Mouse (Mus musculus): ENCODE measurements around the gene Supt6.

Gene Supt6

DNA sequence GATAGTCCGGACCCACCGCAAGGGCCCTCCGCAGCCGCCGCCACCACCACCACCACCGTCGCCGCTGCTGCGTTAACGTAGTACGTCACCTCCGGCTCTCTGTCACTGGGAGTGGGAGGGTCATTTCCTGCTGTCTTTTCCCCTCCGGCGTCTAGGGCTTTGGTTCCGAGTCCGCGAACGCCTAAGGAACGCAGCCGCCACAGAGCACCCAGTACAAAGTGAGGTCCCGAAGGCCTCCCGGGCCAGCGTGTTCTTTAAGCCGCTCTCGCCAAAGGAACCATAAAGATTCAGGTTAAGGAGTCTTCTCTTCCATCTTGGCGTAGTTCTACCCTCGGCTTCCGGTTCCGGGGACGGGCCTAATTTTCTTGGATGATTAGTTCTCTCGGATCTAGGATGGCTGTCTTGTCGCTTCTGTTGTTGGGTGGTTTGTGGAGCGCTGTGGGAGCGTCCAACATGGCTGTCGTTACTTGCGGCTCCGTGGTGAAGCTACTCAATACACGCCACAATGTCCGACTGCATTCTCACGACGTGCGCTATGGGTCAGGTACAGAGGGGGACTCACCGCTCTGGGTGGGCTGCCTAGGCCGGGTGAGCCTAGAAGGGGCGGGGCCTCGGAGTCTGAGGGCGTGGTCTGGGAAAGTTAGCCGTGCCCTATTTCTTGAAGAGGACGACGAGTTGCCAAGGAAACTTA lies at the start of gene Supt6, which contains the start of gene Sdf2:
Gene Supt6 (minus strand): TSS at position 361 of the 691 bp plus-strand sequence.
Gene Sdf2 (plus strand): TSS at position 120 of the 691 bp plus-strand sequence.
- DNase-seq: peak; percentile 90

DNA sequence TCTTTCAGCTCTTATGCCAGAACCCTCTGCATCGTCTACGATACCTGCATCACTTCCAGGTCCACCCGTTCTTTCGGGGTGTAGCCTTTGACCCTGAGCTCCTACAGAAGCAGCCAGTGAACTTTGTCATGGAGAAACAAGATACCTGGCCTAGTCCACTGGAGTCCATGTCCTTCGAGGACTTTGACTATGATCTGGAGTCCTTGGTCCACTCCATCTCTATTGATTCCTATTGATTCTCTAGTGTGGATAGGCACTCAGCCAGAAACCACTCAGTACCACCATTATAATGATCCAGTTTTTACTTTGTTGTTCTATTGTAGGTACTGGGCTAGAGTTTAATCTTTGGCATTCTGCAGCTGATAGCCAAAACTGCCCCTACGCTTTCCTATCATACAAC lies 48.8 kb upstream of the Supt6 start:
- no peak for DNase-seq

DNA sequence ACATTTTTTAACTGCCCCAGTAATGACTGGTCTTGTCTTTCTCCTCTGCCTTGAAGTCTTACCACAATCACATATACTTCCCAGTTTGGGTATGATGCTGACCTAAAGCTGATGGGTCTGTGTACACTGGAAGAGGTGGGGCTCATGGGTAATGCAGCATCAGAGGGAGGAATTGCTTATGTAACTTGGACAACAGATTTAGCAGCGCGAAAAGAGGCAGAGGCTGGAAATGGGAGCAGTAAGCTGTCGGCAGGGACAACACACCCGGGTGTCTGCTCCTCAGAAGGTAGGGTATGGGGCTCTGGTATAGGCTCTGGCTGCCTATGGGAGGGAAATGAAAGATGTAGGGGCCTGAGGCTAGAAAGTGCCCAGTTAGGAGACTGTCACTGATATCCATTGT lies 44.9 kb upstream of the Supt6 start, which contains the start of gene BC030499:
Gene BC030499 (plus strand): TSS at position 188 of the 400 bp plus-strand sequence.
- no peak for DNase-seq

DNA sequence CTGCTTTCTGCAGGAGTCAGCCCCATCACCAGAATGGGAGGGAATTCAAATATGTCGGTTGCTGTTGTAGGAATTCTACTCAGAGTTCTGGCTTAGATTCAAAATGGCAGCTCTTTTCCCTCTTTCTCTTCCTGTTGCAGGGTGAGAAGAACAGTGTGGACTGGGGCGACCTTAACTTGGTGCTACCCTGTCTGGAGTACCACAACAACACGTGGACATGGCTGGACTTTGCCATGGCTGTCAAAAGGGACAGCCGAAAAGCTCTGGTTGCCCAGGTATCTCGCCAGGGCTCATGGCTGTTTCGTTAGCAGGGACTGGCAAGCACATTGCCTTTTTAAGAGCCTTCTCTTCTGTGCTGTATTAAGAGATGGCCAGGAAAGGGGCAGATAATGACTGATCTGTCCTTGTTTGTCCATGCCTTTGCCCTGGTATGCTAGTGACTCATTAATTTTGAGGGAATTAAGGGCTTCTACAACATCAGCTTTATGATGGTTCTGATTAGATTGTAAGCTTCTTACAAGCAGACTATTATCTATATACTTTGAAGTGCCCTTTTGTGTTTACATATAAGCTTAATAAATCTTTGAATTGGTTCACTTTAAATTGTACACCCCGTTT lies 43.5 kb upstream of the Supt6 start:
- no peak for DNase-seq

DNA sequence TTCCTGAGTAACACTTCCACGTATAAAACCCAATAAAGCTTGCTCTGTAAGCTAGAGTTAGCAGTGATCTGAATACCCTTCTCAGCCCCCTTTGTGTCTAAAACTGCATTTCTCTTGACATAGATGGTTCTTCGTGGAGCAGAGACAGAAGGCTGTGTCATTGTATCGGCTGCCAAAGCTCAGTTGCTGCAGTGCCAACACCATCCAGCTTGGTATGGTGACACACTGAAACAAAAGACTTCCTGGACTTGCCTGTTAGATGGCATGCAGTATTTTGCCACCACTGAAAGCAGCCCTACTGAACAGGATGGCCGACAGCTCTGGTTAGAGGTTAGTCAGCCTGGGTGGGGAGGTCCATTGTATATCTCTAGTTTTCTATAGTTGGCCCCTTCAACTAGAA lies 33.8 kb upstream of the Supt6 start:
- no peak for DNase-seq

DNA sequence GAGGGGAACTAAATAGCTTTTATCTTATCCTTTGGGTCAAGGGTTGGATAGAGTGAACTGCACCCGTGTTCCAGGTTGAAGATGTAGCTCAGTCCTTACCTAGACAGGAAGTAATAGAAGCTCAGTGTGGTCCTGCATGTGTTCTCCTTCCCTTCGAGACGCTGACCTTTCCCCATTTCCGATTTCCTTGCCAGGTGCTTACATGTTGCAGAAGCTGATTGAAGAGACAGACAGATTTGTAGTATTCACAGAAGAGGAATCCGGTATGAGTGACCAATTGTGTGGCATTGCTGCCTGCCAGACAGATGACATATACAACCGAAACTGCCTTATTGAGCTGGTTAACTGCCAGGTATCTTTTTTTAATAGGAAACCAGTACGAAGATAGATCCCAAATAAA lies 33.1 kb upstream of the Supt6 start:
- DNase-seq: no peak

DNA sequence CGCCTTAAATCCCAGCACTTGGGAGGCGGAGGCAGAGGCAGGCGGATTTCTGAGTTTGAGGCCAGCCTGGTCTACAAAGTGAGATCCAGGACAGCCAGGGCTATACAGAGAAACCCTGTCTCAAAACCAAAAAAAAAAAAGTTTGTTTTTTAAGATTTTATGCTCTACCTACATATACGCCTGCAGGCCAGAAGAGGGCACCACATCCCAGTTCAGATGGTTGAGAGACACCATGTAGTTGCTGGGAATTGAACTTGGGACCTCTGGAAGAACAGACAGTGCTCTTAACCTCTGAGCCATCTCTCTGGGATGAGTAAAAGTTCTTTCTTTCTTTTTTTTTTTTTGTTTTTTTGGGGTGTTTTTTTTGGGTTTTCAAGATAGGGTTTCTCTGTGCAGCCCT lies 30.4 kb upstream of the Supt6 start:
- DNase-seq: peak; percentile 14

DNA sequence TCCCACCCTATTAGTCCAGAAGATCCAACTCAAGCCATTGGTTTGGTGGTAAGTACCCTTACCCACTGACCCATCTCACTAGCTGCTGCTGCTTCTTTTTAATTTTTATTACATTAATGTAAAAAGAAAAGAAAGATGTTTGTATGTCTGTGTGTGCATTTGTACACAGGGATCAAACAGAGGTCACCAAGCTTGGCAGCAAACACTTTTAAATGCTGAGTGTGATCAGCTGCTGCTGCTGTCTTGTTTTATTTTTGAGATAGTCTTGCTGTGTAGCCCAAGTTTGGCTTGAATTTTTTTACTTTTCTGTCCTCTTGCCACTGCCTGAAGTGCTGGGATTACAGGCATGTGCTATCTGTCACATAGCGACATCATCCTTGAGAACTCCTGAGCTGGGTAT lies 29.8 kb upstream of the Supt6 start:
- no peak for DNase-seq

DNA sequence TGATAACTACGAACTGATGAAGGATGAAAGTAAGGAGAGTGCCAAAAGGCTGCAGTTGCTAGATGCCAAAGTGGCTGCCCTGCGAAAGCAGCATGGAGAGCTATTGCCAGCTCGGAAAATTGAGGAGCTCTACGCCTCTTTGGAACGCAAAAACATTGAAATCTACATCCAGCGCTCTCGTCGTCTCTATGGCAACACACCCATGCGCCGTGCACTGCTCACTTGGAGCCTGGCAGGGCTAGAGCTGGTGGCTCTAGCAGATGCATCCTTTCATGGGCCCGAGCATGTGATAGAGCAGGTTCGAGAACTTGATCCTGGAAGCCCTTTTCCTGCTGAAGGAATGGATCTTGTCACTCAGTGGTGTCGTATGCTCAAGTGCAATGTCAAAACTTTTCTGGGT lies 26.2 kb upstream of the Supt6 start:
- no peak for DNase-seq

DNA sequence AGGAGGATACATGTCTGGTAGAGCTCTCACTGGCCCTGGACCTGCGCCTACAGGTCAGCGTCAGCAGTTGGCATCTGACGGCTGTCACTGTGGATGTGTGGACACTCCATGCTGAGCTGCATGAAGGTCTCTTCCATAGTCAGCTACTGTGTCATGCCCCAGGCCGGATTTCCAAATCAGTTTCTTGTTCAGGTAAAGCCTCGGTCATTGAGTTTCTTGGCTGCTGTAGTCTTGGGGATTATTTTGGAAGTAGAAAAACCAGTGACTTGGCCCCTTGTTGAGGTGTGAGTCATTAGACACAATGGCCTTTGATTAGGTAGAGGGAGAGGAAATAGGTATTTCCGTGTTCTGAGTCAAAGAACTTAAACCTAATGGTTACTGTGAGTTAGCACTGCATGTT lies 19.8 kb upstream of the Supt6 start:
- DNase-seq: no peak

DNA sequence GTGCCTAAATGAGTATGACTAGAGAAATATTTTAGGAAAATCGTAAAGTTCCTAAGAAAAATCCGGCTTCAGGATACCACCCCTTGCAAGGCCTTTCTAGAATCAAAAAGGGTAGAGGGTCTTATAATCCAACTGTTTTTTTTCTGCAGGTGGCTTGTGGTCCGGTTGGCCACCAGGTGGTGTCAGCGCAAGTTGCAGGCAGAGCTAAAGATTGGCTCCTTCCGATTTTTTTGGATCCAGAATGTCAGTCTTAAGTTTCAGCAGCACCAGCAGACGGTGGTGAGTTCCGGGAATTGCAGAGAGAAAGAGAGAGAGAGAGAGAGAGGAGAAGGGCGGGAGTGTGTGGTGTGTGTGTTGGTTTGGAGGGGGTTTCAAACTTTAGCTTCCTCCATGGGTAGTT lies 16.8 kb upstream of the Supt6 start:
- peak; percentile 62 for DNase-seq

DNA sequence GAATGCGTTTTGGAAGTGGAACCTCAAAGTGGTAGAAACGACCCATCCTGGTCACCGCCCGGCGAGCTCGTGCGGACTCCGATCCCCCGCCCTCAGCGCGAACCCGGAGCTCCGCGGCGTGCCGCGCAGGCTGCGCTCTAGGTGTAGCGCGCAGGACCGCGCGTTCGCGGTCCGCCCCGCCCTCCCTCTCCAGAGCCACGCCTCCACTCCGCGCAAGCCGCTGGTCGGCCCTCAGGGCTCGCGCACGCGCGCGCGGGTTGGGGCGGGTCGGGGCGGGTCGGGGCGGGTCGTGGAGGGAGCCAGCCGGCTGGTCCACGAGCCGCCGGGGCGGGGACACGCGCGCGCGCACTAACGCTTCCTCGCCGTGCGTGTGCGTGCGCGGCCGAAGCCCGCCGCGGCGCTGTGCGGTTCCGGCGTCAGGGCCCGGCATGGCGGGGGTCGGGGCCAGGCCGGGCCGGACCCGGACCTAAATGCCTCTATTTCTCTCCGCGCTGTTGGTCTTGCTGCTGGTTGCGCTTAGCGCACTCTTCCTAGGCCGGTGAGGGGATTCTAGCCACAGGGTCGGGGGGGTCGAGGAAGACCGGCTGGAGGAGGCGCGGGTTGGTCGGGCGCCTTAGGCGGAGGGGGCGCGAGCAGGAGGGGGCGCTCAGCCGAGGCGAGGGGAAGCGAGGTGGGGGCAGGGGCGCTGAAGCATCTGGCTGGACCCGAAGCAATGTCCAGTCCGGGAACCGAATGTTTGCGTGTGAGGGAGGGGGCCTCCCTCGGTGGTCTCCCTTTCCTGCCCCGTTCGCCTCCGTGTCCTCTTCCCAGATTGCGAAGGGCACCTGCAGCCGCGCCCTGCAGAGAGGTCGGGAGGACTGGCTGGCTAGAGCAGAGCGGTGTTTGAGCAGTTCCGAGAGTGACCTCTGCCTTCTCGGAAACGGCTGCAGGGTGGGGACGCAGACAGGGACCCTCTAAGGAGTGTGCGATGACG lies 15.9 kb upstream of the Supt6 start, which contains the start of gene 2610507B11Rik:
Gene 2610507B11Rik (plus strand): TSS at position 373 of the 973 bp plus-strand sequence.
- DNase-seq: peak; percentile 98

DNA sequence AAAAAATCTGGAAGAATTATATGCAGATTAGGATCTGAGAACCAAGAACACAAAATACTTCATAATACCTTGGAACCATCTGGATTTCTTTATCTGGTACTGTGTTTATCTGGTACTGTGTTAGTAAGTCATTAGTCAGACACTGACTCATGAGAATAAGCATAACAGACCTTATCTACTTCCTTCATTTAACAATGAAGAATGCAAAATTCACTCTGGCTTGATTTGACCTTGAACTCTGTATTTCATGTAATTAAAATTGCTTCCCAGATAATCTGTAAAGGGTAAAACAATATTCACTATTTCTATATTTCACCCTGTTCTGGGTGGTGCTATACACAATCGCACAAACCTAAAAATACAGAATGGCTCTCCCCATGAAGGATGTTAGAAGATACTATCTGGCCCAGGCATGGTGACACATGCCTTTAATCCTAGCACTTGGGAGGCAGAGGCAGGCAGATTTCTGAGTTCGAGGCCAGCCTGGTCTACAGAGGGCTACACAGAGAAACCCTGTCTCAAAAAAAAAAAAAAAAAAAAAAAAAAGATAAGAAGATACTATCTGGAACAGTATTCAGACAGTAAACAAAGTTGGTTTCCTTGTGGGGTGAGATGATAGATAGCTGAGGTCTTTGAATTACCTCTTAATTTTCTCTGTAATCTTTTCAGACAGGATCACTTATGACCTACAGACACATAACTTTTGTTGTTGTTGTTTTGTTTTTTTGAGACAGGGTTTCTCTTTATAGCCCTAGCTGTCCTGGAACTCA lies 14.9 kb upstream of the Supt6 start:
- DNase-seq: no peak

DNA sequence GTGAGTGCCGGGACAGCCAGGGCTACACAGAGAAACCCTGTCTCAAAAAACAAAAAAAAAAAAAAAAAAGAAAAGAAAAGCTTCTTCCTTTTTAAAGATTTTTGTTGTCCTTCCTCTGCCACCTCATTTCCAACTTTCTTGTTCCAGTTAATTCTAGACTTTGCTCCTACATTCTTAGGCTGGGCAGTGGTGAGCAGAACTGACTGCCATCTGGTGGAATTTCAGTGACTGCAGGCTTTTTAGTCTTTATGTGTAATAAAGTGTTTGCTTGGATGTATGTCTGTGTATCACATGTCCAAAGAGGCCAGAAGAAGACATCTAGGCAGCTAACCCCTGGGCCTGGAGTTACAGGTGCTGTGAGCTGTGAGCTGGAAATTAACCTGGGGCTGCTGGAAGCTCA lies 10.8 kb upstream of the Supt6 start:
- no peak for DNase-seq

DNA sequence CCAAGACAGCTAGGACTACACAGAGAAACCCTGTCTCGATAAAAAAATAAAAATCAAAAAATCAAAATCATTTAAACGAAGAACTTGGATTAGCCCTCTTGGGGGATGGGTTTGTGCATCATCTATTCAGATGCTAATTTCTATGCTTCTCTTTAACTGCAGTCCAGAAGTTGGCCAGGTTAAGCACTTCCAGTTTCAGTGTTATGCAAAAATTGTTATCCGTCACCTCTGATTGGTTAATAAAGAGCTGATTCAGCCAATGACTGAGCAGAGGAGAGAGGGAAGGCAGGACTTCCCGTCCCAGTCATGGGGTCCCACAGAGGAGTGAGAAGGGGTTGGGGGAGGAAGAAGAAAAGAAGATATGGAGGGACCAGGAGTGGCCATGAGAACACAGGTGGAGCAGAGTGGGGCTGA lies 1.9 kb upstream of the Supt6 start:
- peak; percentile 21 for DNase-seq

DNA sequence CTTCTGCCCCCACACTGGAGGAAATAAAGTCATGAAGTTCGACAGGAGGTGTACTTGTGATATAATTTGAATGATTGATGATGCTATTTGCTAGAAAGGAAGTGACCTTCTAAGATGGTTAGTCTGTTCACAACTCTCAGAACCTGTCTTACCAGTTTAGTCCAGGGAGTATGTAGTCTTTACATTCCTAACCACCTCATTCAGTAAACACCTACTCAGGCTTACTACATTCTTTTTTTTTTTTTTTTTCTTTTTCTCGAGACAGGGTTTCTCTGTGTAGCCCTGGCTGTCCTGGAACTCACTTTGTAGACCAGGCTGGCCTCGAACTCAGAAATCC lies 1.2 kb upstream of the Supt6 start:
- DNase-seq: no peak

DNA sequence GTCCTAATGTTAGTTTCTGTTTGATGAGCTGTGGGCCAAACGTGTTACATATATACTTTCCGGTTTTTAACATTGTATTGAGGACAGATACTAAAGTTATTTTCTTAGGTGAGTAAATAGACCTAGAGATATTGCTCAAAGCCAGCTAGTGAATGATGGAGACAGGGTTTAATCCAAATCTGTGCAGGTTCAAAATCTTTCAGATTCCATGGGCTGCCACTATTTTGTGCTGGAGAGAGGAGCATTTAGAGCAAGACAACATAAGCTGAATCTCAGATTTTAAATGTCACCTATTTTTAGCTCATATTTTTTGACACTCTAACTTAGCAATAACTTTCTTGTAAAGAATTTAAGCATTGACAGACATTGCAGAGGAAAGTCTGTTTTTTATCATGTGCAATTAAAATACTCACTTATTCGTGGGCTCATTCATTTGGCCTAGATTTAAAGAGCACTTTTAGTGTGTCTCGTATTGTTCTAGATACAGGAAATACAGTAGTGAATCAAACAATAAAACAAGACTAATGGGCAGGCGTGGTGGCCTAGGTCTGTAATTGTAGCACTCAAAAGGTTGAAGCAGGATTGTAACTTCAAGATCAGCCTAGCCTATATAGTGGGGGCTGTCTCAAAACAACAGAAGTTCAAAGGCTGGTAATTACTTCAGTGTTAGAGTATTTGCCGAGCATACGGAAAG lies 678 bp upstream of the Supt6 start:
- no peak for DNase-seq

DNA sequence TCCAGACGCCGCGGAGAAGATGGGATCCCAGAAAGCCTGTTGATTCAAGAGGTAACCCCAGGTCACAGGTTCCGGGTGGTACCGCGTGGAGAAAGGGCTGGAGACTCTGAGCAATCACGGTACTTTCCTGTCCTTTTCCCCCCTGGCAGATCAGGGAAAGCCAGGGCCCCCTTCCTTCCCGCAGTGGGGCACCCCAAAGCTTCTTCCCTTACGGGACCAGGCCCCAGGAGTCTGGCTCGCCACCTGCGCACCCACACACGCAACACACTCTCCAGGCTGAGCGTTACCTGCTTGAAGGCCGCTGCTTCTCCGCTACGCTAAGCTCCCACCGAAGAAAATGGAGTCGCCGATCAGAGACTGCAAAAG lies 543 bp downstream of the Supt6 start:
- no peak for DNase-seq

DNA sequence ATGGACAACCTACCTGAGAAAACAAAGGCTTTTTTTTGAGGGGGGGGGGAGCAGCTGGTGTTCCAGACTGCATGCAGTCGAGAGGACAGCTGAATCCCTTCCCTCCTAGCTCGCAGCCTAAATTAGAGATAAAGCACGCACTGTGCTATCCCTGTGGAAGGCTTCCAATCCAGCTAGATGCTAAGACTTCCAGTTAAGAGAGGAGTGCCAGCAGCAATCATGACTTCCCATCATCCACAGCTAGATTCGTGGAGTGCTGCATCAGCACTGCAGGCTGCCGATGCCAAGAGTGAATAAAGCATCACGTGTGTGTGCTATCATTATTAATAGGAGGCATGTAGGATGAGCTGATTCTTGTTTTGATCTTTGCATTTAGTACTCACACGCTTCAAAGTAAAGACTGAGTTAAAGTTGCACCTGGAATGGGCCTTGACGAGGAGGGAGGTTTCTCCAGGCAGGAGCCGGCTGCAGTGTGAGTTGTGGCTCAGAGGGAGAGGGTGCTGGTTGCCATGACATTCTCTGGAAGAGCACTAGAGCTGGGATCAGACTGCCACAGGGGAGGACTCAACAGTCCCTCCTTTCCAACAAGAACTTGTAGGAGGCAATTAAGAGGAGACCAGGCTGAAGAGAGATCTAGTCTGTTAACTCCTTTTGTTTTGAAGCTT lies 5.5 kb downstream of the Supt6 start:
- DNase-seq: no peak

DNA sequence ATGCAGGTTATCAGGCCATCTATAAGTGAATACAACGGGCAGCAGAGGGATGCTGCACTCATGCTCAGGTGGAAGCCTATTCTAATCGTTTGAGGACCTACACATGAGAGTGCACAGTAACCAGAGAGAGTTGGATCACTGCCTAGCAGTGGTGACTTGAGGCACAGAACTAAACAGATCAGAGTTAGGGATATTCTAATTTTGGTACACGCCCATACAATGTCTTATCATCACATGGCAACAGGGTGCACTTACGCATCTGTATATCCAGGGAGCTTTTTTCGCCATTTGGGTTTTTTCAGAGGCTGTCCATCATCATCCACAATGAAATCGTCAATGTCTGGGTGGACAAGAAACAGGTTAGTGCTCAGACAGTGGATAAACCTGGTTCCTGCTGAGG lies 14.3 kb downstream of the Supt6 start:
- no peak for DNase-seq

DNA sequence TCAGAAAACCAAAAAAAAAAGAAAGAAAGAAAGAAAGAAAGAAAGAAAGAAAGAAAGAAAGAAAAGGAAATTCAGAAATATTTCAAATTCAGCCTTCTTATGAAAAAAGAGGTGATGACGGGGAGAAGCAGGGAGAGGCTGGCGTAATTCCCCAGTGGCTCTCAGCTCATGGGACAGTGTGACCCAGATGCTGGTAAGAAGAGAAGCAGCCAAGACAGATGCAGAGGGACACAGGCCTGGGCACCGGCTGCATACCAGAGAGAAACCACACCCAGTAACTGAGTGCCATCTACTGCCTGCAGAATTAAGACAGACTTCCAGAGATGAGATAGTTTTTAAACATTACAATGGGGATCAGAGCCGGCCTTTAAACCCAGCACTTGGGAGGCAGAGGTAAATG lies 22.2 kb downstream of the Supt6 start:
- DNase-seq: no peak
